Mouse (Mus musculus) testis, adult 2 months (tissue): ENCODE results near the gene 1190002N15Rik. TPM values are rescaled to one million over a fixed set of nuclear protein-coding genes. Genes with fewer than 3 reads are reported as not detected.

Experiments
- H3K27ac ChIP-seq: fragments of 200-500 bp; 2 replicates; pipeline ENCODE4 v1.5.1; 2012; ENCODE audit warnings: low read depth, low read length; ENCODE audit not compliant: control insufficient read depth, insufficient read depth
- H3K27me3 ChIP-seq: fragments of 200-500 bp; 2 replicates; pipeline ENCODE4 v1.6.1; 2012; ENCODE audit warnings: mild to moderate bottlenecking, low read length, moderate library complexity; ENCODE audit not compliant: control insufficient read depth, insufficient read depth
- H3K36me3 ChIP-seq: fragments of 200-500 bp; 2 replicates; pipeline ENCODE4 v1.6.1; 2012; ENCODE audit warnings: mild to moderate bottlenecking, low read length; ENCODE audit not compliant: control insufficient read depth, insufficient read depth
- H3K4me1 ChIP-seq: fragments of 200-500 bp; 2 replicates; pipeline ENCODE4 v1.6.1; 2012; ENCODE audit warnings: low read length; ENCODE audit not compliant: control insufficient read depth, insufficient read depth
- H3K4me3 ChIP-seq: fragments of 200-500 bp; 2 replicates; pipeline ENCODE4 v1.5.1; 2012; ENCODE audit warnings: low read depth, mild to moderate bottlenecking, low read length, moderate library complexity, mixed read lengths; ENCODE audit not compliant: control insufficient read depth
- CTCF ChIP-seq: fragments of 200-500 bp; IDR thresholded peaks from 2 replicates; pipeline ENCODE4 v1.5.1; 2012; ENCODE audit warnings: low read depth, mild to moderate bottlenecking, inconsistent platforms, low read length, moderate library complexity; ENCODE audit not compliant: control insufficient read depth, insufficient read depth, insufficient replicate concordance
- POLR2A ChIP-seq: fragments of 200-500 bp; IDR thresholded peaks from 2 replicates; pipeline ENCODE4 v1.6.1; 2012; ENCODE audit warnings: low read depth, mild to moderate bottlenecking, inconsistent platforms, low read length, moderate library complexity; ENCODE audit not compliant: control insufficient read depth
- polyA plus RNA-seq: library from polyadenylated mRNA; depleted of rRNA; stranded (reverse); fragments of >200 nt; gene quantifications from 2 replicates; pipeline ENCODE4 v1.2.3, GENCODE M21; 2012

1190002N15Rik gene
- polyA plus RNA-seq, 1 experiment = 1.4 TPM

DNA sequence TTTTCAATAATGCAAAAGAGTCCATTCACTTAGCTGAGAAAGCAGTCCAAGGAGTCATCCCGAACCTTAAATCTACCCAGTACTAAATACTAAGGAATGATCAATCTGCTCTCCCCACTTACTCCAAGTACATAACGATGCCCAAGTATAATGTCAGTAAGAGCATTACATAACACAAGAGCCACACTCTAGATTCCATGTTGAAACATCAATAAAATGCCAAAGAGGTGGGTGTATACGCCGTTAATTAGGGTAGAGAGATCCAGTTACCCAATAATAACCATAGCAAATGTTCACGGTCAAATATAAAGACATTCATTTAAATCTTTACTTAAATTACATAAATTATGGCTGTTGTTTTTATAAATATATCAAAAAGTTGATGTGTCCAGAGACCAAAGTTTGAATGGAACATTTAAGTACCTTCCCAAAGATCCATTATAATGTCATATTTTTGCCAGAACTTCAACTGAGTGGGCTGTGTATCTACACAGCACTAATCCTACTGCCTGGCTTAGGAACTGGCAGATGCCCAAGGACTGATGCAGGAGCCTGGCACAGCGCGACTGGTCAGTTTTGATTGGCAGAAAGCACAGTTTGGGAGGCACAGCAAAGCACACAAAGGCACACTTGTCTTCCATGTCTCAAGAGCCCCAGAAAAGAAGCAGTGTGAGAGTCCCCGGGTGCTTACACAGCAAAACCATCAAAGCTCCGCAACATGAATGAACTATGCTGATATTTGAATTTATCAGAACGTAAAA, 55.5 kb downstream of the 1190002N15Rik start:
- no peak overlapping the region for H3K27ac ChIP-seq
- no peaks in the 10 kb centered on the region for H3K27me3 ChIP-seq
- H3K4me1 ChIP-seq = no peaks in the 10 kb centered on the region
- no peak overlapping the region for H3K4me3 ChIP-seq
- TF ChIP-seq CTCF = no peak
- no peak for TF ChIP-seq POLR2A
- H3K36me3 ChIP-seq = no peaks in the 10 kb centered on the region

DNA sequence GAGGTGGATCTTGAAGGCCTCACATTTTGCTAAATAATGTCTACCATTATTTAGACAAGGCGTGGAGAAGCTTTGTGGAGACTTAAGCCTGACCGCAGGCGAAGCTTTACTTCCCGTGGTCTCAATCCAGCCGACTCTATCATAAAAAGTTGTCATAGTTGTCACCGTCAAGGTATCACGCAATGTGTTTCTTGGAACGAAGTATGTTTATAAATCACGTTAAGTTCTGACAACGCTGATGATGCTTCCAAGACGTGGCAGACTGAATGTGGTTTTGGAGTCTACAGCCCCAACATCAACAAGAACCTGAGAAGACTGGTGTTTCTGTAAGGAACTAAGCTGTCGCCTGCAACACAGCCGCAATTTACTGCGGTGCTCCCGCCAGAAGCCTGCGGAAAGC, 56.8 kb downstream of the 1190002N15Rik start:
- no peak for TF ChIP-seq POLR2A
- TF ChIP-seq CTCF = no peak
- H3K27ac ChIP-seq = no peak overlapping the region
- H3K27me3 ChIP-seq = no peaks in the 10 kb centered on the region
- no peaks in the 10 kb centered on the region for H3K36me3 ChIP-seq
- H3K4me3 ChIP-seq = no peak overlapping the region
- H3K4me1 ChIP-seq = no peaks in the 10 kb centered on the region

DNA sequence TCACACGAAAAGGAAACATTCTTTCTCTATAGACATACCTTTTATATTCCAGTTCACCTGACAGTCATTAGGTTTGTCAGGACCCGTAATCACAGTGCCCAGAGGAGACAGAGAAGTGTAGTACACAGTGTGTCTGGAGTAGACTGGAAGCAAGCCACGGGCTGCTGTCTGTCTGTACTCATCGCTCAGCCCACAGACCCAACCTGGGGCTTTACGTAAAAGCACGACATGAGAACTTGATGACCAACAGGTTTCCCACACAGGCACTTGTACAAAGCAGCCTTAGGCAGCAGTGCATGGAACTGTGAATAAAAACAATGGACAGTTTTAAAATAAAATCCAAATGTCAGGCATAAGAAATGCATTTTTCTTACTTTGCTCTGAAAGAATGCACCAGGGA, 58.5 kb downstream of the 1190002N15Rik start:
- H3K4me1 ChIP-seq = no peaks in the 10 kb centered on the region
- H3K4me3 ChIP-seq = no peak overlapping the region
- H3K36me3 ChIP-seq = no peaks in the 10 kb centered on the region
- no peak for TF ChIP-seq CTCF
- no peak for TF ChIP-seq POLR2A
- no peak overlapping the region for H3K27ac ChIP-seq
- H3K27me3 ChIP-seq = no peaks in the 10 kb centered on the region

DNA sequence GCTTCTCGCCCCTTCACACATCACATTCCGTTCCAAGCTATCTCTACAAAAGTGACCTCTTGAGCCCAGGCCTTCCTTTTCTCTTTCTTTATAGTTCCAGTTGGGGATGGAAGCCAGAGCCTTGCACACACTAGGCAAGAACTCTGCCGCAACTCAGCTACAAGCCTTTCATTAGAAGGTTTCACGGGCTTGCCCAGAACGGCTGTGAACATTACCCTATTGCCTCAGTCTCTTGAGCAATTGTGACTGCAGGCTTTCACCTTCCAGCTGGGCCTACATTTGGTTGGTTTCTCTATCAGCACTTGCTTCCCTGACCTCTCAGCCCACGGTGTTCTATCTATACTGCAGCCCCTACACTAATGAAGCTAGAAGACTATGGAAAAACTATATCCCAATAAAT, 58.9 kb downstream of the 1190002N15Rik start:
- H3K27ac ChIP-seq = no peak overlapping the region
- H3K27me3 ChIP-seq = no peaks in the 10 kb centered on the region
- no peak overlapping the region for H3K4me3 ChIP-seq
- no peaks in the 10 kb centered on the region for H3K36me3 ChIP-seq
- TF ChIP-seq CTCF (no peak), POLR2A (no peak)
- no peaks in the 10 kb centered on the region for H3K4me1 ChIP-seq

DNA sequence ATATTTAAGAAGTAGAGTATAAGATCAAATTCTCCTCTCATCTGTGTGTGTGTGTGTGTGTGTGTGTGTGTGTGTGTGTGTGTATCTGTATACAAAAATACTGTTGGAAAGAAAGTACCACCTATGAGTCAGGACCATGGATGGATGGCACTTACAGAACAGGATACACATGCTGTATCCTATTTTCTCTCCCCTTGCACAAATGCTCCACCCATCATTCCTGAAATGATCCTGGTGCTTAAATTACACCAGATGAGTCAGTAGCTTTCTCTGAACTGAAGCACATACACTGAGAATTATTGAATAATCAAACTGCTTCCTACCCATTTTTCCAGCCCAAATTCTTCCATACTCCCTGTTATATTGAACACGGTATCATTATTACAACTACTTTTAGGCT, 61.9 kb downstream of the 1190002N15Rik start:
- TF ChIP-seq POLR2A = no peak
- TF ChIP-seq CTCF = no peak
- no peak overlapping the region for H3K27ac ChIP-seq
- no peaks in the 10 kb centered on the region for H3K4me1 ChIP-seq
- no peaks in the 10 kb centered on the region for H3K36me3 ChIP-seq
- no peak overlapping the region for H3K4me3 ChIP-seq
- no peaks in the 10 kb centered on the region for H3K27me3 ChIP-seq

DNA sequence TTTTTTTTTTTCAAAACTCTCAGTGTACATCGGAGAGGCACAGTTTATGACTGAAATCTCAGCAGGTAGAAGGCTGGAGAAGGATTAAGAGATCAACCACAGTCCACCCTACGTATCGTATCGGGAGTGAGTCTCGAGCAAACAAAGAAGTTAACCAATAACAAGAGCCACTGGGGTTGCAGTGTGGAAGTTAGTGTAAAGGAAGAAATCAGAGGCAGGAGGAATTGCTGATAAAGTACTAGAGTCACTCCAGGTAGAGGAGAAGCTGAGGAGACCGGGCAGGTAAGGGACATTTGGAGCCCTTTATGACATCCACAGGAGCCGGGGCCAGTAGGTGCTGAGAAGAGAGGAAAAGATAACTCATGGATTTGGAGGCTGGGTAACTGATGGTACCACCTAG, 64.0 kb downstream of the 1190002N15Rik start:
- no peak for TF ChIP-seq POLR2A
- no peak for TF ChIP-seq CTCF
- Histone ChIP-seq H3K27ac (no peak overlapping the region), H3K4me3 (peak overlapping the region; percentile 21; the same call in 1 of the 2 replicates)

DNA sequence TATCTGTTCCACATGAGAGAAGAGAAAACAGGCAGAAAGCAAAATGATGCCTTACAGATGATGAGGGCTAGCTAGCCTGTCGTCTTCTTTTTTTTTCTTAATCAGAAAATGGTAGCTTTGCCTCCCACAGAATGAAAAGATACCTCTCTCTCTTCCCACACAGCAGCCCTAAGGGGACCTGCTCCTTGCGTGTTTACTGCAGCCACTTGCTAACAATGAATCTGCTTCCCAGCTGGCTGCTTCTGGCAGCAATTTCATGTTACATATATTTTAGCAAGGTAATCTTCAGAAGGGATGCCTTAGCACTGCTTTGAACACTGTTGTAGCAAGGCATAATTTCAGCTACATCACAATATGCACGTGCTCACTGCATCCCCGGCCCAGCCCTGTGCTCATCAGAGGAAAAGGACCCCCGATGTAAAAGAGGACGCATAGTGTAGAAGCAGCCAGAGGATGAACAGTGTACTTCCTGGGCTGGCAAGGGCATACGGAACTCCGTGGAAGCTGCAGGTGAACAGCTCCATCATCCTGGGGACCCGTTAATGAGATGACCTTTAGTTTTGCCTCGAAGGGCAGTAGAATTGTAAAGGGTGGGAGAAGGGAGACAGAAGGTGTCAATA, 64.8 kb downstream of the 1190002N15Rik start:
- Histone ChIP-seq H3K4me3 (peak overlapping the region; percentile 47), H3K27me3 (no peaks in the 10 kb centered on the region)
- TF ChIP-seq CTCF (no peak), POLR2A (no peak)

More for the DNA sequence above, 64.0 kb downstream of the 1190002N15Rik start:
- Histone ChIP-seq H3K36me3 (no peaks in the 10 kb centered on the region), H3K27me3 (no peaks in the 10 kb centered on the region), H3K4me1 (no peaks in the 10 kb centered on the region)

More for the DNA sequence above, 64.8 kb downstream of the 1190002N15Rik start:
- H3K4me1 ChIP-seq = no peaks in the 10 kb centered on the region
- no peak overlapping the region for H3K27ac ChIP-seq
- H3K36me3 ChIP-seq = no peaks in the 10 kb centered on the region
